Mouse (Mus musculus) large intestine, adult 2 months (tissue): ENCODE measurements around the gene Ifitm6. TPM values are rescaled to one million over a fixed set of nuclear protein-coding genes. Genes with fewer than 3 reads are reported as not detected.

Source experiments
- DNase-seq: peaks from one replicate; pipeline ENCODE4 v3.0.0-alpha.2; 2012; ENCODE audit warnings: low read depth, low spot score
- WGBS: fragments of 180-500 bp; shearing (Covaris S2); methylation state at CpG from one replicate; pipeline ENCODE4 v1.1.7; 2018; 5-methylcytosine and 5-hydroxymethylcytosine counted together
- polyA plus RNA-seq: library from polyadenylated mRNA; depleted of rRNA; stranded (reverse); fragments of >200 nt; gene quantifications from 2 replicates; pipeline ENCODE4 v1.2.3, GENCODE M21; 2012

Gene Ifitm6
- polyA plus RNA-seq, 1 experiment = 6.3 TPM

DNA sequence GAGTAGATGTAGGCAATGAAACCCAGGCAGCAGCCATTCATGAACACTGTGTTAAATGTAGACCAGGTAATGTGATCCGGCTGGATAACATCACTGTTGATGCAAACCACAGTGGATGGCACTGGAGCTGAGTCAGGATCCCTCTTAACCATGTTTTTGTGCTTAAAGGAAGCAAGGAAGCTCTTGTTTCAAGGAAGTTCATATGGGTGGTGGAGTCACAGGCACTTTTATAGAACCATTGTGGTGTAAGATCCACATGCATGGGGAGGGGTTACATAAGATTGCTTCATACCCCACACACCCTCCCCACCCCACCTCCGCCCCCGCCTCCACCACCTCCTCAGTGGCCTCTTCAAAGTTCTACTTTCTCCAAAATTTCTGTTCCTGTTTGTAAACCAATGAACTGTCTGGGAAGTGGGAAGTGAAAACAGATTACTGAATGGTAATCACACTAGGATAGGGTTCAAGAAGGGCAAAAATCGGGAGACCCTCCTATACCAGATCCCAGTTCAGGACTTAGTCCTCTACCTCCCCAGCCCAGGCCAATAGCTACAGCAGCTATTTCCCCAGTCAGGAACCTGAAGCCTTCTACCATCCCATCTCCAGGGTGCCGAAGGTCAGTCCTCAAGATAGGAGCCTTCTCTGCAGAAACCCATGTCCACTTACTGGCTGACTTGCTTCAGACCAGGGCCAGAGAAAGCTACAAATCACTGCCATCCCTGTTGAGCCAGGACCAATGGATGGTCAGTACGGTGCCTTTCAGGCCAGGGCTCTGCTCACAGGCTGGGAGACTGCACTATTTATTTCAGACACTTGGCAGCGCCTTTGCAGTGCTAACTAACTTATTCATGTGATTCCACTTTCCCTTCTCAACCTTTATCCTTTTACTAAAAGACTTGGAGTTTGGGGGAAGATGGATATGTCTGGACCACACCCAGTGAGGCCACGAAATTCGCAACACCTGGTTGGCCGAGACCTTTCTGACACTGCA, 722 bp downstream of the Ifitm6 start:
- DNase-seq = no peak
- WGBS = 73% methylated on average over 10 of the region's 10 CpGs

DNA sequence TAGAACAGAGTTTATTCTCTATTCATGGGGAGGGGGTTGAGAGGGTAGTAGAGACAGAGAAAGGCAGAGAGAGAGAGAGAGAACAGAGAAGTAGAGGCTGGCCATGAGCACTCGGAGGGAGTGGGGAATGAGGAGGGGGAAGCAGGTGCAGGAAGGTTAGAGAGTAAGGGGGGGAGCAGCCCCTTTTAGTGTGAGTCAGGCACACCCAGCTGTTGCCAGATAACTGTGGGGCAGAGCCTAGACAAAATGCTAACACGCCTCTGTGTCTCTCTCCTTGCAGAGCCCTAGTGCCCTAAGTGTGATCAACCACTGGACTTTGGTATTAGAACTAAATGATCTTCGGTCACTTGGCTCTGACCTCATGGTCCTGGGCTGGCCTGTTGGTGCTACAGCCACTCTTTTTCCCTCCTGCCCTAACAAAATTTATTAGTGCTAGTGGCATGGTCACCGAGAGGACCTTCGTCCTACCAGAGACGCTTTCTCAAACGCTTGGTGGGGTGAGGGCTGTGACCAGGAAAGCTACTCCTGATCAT, 6.4 kb downstream of the Ifitm6 start:
- no peak for DNase-seq
- 83% methylated on average over 7 of the region's 7 CpGs for WGBS

DNA sequence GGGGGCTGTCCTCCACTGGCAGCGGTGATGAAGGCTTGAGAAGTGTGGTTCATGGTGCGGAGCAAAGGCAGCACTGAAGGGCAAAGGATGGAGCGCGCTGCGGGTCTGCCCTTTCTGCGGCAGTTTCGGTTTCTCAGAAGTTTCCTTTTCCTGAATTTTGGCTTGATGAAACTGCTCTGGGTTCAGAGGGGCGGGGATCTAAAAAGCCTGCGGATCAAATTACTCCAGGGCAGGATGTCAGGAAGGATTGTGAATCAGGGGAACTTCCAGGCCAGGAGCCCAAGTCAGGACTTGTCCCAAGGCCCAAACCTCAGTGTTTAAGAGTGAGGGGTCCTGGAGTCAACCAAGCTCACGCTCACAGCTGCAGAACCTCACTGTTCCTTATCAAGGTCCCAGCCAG, 7.1 kb downstream of the Ifitm6 start, which contains the start of gene Ifitm3:
Gene Ifitm3 (minus strand): TSS at position 178 of the 400 bp plus-strand sequence.
- WGBS = 26% methylated on average over 10 of the region's 10 CpGs

DNA sequence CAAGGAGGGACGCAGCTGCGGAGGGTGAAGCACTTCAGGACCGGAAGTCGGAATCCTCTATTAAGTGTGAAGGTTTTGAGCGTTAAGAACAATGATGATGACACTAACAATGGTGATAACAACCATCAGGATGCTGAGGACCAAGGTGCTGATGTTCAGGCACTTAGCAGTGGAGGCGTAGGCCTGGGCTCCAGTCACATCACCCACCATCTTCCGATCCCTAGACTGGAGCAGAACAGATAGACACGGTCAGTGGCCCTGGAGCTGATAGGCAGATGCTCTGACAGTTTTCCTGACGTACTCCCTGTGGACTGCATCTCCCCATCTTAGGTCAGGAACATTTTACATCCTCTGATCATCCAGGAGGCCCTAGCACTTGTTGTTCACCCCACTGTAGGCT, 8.1 kb downstream of the Ifitm6 start:
- DNase-seq = no peak
- 34% methylated on average over 9 of the region's 9 CpGs for WGBS

More for the DNA sequence above, 7.1 kb downstream of the Ifitm6 start, which contains the start of gene Ifitm3:
- DNase-seq = no peak

DNA sequence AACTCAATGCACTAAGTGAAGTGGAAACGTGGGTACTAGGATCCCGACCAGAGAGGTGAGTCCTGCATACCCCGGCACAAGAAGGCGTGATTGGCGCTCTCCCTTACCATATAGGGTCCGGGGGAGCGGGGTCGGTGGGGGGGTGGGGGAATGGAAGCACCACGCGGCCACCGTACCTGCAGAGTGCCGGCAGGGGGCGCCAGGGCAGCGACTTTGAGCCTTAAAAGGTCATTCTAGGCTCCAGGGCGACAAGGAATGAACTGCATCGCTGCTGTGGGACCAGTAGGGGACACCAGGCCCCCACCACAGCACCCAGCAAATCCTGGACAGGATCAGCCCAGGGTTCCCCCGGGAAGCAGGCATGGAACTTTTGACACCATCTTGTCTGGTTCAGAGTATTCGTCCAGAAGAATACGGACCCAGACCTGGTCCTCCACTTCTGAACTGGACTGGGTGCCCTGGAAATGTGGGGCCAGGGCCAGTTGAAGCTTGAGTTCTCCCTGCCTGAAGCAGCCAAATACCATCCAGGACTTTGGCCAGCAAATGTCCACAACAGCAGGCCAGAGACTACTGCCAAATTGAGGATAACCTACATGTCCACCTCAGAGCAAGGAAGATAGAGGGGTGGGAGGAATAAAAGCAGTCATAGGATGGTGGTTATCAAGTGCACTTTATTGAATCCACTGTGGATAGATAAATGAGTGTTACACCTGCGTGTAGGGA, 8.6 kb downstream of the Ifitm6 start:
- WGBS = 4% methylated on average over 20 of the region's 20 CpGs
- no peak for DNase-seq

DNA sequence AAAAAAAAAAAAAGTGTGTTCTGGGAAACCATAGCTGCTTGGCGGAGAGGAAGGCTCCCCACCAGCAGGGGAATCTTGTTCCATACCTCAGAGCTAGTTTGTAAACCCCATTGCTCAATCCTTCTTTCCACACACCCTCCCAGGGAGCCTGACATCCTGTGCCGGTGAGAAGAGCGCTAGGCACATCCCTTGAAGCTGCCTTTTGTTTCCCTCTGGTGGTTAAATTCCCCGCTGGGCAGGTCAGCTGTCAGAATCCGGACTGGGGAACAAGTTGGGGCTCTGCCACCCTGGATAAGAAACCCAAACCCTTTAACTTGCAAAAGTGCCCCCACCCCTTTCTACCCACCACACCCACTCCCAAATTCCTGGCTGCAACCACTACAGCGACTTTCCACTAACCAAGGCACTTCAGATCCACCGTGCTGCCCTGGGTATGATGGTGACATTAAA, 9.4 kb downstream of the Ifitm6 start:
- 15% methylated on average over 7 of the region's 7 CpGs for WGBS
- no peak for DNase-seq

DNA sequence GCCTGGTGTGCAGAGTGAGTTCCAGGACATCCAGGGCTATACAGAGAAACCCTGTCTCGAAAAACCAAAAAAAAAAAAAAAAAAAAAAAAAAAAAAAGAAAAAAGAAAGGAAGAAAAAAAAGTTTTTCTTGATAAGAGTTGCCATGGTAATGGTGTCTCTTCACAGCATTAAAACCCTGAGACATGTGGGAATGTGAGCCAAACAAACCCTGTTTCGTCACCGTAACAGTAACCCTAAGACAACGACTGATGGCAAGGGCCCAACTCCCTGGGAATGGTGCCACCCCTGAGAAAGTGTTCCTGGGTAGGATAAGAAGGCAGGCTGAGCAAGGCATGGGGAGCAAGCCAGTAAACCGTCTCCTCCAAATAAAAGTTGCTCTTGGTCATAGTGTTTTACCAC, 10.8 kb downstream of the Ifitm6 start:
- 45% methylated on average over 5 of the region's 5 CpGs for WGBS

DNA sequence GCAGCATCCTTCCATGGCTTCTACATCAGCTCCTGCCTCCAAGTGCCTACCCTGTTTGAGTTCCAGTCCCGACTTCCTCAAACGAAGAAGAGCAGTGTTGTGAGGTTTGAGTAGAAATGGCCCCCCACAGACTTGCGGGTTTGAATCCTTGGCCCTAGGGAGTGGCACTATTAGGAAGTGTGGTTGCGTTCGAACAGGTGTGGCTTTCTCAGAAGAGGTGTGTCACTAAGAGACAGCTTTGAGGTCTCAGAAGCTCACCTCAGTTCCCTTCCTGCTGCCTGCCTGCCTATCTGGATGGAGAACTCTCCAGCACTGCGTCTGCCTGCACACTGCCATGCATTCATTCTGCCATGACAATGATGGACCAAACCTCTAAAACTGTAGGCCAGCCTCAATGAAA, 11.3 kb downstream of the Ifitm6 start:
- WGBS = 48% methylated on average over 6 of the region's 6 CpGs
- no peak for DNase-seq

More for the DNA sequence above, 10.8 kb downstream of the Ifitm6 start:
- DNase-seq = no peak

DNA sequence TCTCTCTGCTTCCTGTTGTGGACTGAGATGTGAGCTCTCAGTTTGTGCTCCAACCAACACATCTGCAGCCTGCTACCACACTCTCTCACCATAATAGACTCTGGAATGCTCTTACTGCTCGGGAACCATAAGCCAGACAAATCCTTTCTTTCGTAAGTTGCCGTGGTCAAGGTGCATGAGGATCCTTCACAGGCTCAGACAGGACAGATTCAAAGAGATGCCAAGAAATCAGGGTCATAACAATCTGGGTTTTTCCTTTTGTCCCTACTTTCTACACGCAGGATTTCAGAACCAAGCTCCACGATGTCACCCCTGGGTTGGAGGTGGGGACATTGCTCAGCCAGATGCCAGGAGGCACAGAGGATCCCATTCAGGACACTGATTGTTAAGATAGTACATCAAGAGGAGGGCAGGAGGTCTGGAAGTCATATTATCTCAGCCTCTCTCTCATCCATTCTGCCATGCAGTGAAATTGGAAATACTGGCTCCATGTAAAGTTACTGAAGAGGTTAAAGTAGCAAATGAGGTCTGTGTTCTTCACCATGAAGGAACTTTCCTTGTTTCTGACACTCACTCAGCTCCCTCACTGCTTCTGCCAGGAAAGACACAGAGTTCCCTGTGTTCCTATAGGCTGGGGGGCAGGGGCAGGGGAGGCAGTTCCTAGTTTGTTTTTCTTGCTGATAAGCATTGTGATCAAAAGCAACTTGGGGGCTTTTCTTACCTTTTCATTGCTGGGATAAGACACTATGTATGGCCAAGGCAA, 14.3 kb downstream of the Ifitm6 start:
- DNase-seq = no peak
- WGBS = 84% methylated on average over 5 of the region's 5 CpGs

DNA sequence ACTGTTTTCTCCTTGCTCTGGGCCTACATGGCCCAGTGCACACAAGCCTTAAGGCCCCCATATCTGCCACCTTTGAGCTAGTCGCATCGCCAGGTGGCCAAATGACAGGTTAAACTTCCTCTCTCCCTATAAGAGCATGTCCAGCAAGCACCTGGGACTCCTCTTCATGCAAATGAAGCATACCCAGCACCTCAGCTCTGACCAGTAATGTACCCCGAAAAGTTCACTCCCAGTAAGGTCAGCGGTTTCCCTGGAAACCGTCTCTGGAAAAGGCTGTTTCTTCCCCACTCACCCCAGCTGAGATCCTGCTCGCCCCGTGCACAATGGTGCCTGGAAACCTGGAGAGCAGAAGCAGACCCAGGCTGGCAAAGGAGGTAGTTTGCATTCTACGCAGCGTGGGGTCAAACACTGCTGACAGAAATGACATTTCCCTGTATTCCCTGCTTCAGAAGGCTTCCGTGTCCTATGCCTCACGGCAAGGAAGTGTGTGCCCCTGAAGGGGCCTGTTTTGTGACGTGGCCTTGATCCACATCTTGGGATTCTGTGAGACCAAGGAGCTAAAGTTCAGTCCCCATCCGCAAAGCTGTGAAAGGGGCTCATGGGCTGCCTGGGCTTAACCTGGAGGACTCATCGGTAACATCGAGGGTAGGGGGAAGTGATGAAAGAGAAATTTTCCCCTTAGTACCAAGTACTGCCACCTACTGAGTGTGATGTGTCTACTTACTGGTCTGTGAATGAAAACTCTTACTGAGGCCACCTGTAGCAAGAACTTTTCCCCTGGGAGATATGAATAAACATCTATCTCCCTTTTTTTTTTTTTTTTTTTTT, 16.6 kb downstream of the Ifitm6 start:
- DNase-seq = no peak
- WGBS = 90% methylated on average over 15 of the region's 15 CpGs

DNA sequence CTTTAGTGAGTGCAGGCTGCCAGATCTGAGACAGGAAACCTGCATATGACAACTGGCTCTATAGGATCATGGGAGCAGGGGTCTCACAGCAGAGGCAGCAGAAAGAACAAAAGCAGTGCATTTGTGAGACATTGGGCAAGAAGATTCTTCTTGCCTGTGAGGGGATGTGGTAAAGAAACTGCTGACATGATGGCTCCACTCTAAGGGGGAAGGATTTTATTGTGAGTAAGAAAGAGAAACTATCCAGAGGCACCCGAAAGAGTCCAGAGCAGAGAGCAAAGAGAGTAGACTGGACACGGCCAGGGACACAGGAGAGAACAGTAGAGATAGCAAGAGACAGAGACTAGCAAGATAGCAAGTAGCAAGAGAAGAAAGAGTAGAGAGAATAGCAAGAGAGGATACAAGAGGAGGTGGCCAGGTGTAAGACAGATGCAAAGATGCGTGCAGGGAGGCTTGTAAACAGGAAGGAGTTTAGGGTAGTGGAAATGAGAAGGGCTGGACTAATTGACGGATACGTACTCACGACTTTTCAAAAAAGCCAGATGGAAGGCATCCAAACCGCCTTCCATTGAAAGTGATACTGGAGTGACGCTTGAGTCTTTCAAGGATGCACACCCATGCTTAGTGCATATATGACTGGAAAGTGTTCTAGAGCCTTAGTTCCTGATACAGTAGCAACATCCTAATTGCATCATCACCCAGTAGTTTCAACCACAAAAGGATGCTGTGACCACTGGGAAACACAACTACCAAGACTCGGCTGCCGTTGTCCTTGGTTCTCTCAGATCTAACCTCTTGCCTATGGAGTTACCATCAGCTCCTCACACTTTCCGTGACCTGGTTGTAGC, 18.6 kb downstream of the Ifitm6 start:
- WGBS = 63% methylated on average over 11 of the region's 11 CpGs

DNA sequence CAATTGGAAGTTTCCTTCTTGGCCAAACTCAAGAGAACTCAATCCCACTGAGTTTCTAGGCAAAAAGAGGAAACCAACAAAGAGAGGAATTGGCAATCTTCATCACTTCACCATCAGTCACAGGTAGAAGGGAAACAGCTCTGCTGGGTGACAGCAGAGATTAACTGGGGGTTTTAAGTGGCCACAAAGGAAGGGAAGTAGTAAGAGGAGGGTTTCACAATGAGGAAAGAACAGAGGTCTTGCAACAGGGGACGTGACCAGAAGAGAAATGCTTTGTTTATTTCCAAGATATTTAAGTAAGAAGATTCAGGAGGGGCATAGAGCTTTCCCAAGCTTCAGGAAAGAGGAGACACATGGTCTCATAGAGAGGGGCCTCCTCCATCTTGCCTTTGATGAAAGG, 19.9 kb downstream of the Ifitm6 start:
- WGBS = 74% methylated on average over 1 of the region's 1 CpGs
- no peak for DNase-seq

More for the DNA sequence above, 18.6 kb downstream of the Ifitm6 start:
- DNase-seq = no peak

DNA sequence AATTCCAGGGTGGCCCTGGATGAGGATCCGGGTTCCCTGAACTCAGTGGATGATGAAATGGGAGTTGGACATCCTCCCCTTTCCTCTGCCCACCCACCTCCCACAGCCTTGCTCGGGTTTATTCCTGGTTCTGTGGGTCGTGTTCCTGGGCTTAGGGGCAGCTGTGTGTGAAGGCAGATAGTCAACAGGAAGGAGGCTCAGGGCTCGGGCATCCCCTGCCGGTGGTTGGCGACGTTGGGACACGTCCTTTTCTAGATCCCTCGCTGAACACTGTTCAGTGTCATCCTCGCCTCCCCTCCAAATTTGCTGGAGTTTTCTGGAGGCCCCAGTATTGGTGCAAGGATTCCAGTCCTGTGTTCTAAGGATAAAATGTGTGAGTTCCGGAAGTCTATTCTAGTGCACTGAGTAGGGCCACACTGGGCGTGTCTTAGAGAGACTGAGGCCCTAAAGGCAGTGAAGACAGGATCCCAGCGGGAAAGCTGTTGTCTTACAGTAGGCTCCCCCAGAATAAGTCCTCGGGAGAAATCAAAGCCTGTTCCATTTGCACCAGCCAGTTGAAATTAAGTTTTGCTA, 26.5 kb downstream of the Ifitm6 start:
- 84% methylated on average over 14 of the region's 14 CpGs for WGBS

DNA sequence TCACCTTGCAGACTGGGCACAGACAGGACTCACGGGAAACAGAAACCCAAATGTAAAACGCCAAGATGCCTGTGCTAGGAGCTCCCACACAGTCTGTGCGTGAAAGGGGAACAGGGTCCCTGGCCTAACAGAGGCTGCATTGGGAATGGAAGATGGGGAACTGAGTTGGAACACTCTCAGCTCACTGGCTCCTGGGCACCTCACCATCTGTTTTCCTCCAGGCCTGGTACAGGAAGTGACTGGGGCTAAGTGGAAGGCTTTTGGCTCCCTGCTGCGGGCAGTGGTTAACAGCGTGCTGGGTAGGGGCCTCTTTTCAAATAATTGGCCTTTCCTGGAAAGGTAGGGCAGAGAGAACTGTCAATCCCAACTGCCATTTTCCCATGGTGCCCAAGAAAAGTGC, 27.1 kb downstream of the Ifitm6 start:
- whole genome bisulfite sequencing = 63% methylated on average over 5 of the region's 5 CpGs
- no peak for DNase-seq

More for the DNA sequence above, 26.5 kb downstream of the Ifitm6 start:
- no peak for DNase-seq

DNA sequence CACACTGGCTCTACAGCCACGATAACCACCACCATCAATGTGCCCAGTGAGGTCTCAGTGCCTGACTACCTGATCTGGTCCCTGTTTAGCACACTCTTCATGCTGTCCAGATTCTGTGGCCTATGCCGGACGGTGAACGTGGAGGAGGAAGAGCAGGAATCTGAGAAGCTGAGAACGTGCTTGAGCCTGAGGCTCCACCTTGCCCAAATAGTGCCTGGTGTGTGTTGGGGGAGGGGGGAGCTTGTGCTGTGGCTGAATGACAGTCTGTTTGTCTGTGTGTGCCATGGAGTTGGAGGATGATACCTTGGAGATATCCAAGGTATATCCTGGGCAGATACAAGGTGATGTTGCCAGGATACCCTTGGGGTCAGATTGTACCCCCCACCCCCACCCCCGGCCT, 27.5 kb downstream of the Ifitm6 start:
- 26% methylated on average over 6 of the region's 6 CpGs for WGBS
- no peak for DNase-seq

DNA sequence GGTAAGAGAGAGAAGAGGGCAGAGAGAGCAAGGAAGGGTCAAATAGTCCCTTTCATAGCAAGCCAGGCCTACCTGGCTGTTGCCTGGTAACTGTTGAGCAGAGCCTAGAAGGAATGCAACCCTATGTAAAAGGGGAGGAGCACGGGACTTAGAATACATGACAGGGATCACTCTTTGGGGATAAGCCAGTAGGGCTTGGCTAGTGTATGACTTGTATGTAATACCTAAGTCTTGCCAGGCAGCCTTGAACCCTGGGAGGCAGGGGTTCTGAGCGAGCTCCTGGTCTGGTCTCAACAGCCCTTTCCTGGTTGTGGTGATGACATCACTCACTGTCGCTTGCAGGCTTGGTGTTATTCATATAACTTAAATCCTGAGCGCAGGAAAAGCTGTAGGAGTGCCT, 28.7 kb downstream of the Ifitm6 start:
- no peak for DNase-seq
- 68% methylated on average over 4 of the region's 4 CpGs for WGBS
